Mouse (Mus musculus) gastrocnemius, postnatal 14 days (tissue): ENCODE measurements around the gene Slc4a3. TPM values are rescaled to one million over a fixed set of nuclear protein-coding genes. Genes with fewer than 3 reads are reported as not detected.

Source experiments
- DNase-seq: peaks from one replicate; pipeline ENCODE4 v3.0.0; 2021; ENCODE audit warnings: mixed read lengths
- intact Hi-C: fragments of 180-260 bp; cut with DNase I; formaldehyde crosslinking; loops from one replicate; pipeline ENCODE4 v1.15.1; 2025; ENCODE audit warnings: low total_unique reads
- total RNA-seq, 2 experiments: library from RNA; stranded (reverse); gene quantifications; 2 replicates each; pipeline ENCODE4 v1.2.3; 2021

The Slc4a3 gene
- total RNA-seq, 2 experiments from 2014 or later = 5.2 to 6.2 TPM

GRCm38 (mm10) chr1:75519576-75519975 is 26.5 kb upstream of the Slc4a3 start:
- intact Hi-C loops = no loop called here
- no peak for DNase-seq

- intact Hi-C loops = no loop called here
- peak; percentile 95 for DNase-seq
Observed at GRCm38 (mm10) chr1:75521321-75522031, 24.6 kb upstream of the Slc4a3 start, which contains the start of gene Stk11ip. Gene Stk11ip, plus strand, starts transcription at chr1:75521529.

GRCm38 (mm10) chr1:75524679-75525078 is 21.4 kb upstream of the Slc4a3 start:
- intact Hi-C loops = no loop called here
- DNase-seq = no peak

- intact Hi-C loops = no loop called here
- DNase-seq = no peak
Observed at GRCm38 (mm10) chr1:75530546-75530945, 15.5 kb upstream of the Slc4a3 start.

- intact Hi-C loops = no loop called here
- DNase-seq = no peak
Observed at GRCm38 (mm10) chr1:75532280-75533172, 13.5 kb upstream of the Slc4a3 start.

- intact Hi-C loops = no loop called here
- DNase-seq = no peak
Observed at GRCm38 (mm10) chr1:75533325-75534252, 12.5 kb upstream of the Slc4a3 start.

GRCm38 (mm10) chr1:75537587-75537986 is 8.5 kb upstream of the Slc4a3 start:
- intact Hi-C loops = no loop called here
- no peak for DNase-seq

GRCm38 (mm10) chr1:75538597-75539190 is 7.4 kb upstream of the Slc4a3 start:
- no peak for DNase-seq
- intact Hi-C loops = no loop called here

- DNase-seq = no peak
Observed at GRCm38 (mm10) chr1:75541496-75541895, 4.6 kb upstream of the Slc4a3 start.

GRCm38 (mm10) chr1:75544351-75544750 is 1.7 kb upstream of the Slc4a3 start:
- intact Hi-C loops = no loop called here
- no peak for DNase-seq

More at GRCm38 (mm10) chr1:75541496-75541895, 4.6 kb upstream of the Slc4a3 start:
- intact Hi-C loops = no loop called here

- no peak for DNase-seq
- intact Hi-C loops = no loop called here
Observed at GRCm38 (mm10) chr1:75547351-75547750, 1.3 kb downstream of the Slc4a3 start.

- no peak for DNase-seq
- intact Hi-C loops = no loop called here
Observed at GRCm38 (mm10) chr1:75548083-75548482, 2.0 kb downstream of the Slc4a3 start.

- DNase-seq = no peak
- intact Hi-C loops = no loop called here
Observed at GRCm38 (mm10) chr1:75548871-75549270, 2.8 kb downstream of the Slc4a3 start.

- no peak for DNase-seq
- intact Hi-C loops = loop anchor here (10.0 kb wide), 1 partner anchor 215 kb away; no protein-coding TSS in a partner anchor
Observed at GRCm38 (mm10) chr1:75549289-75550279, 3.5 kb downstream of the Slc4a3 start.

- intact Hi-C loops = loop anchor here (10.0 kb wide), 1 partner anchor 216 kb away; no protein-coding TSS in a partner anchor
- DNase-seq = no peak
Observed at GRCm38 (mm10) chr1:75550586-75550985, 4.5 kb downstream of the Slc4a3 start.

GRCm38 (mm10) chr1:75555680-75556079 is 9.6 kb downstream of the Slc4a3 start:
- no peak for DNase-seq
- intact Hi-C loops = loop anchor here (5.0 to 10.0 kb wide), 2 partner anchors 68 to 221 kb away; no protein-coding TSS in a partner anchor

- DNase-seq = no peak
- intact Hi-C loops = loop anchor here (5.0 to 10.0 kb wide), 2 partner anchors 69 to 221 kb away; no protein-coding TSS in a partner anchor
Observed at GRCm38 (mm10) chr1:75556143-75556781, 10.2 kb downstream of the Slc4a3 start.
